Mouse (Mus musculus) liver, embryonic 16.5 days (tissue): ENCODE results near the gene Rassf1. TPM values are rescaled to one million over a fixed set of nuclear protein-coding genes. Genes with fewer than 3 reads are reported as not detected.

Experiments
- ATAC-seq: fragments of 200-750 bp; cut with Nextera tagmentation; 2 replicates; pipeline ENCODE4 v1.8.0; 2017; ENCODE audit warnings: low read depth, mild to moderate bottlenecking, moderate number of reproducible peaks, moderate library complexity
- H3K27ac ChIP-seq: fragments of 300-500 bp; sonication (generic); 2 replicates; pipeline ENCODE4 v1.5.1; 2014; ENCODE audit warnings: mild to moderate bottlenecking, low read length
- H3K27me3 ChIP-seq: fragments of 300-500 bp; sonication (generic); 2 replicates; pipeline ENCODE4 v1.6.1; 2014; ENCODE audit warnings: low read depth, low read length, mixed read lengths; ENCODE audit not compliant: control insufficient read depth, insufficient read depth
- H3K36me3 ChIP-seq: fragments of 300-500 bp; sonication (generic); 2 replicates; pipeline ENCODE4 v1.6.1; 2014; ENCODE audit warnings: mild to moderate bottlenecking; ENCODE audit not compliant: control insufficient read depth, insufficient read depth
- H3K4me1 ChIP-seq: fragments of 300-500 bp; sonication (generic); 2 replicates; pipeline ENCODE4 v1.6.1; 2014; ENCODE audit warnings: low read depth, low read length, mixed read lengths; ENCODE audit not compliant: control insufficient read depth
- H3K4me2 ChIP-seq: fragments of 300-500 bp; sonication (generic); 2 replicates; pipeline ENCODE4 v1.6.1; 2014; ENCODE audit warnings: low read depth, low read length, mixed read lengths
- H3K4me3 ChIP-seq: fragments of 300-500 bp; sonication (generic); 2 replicates; pipeline ENCODE4 v1.5.1; 2014; ENCODE audit warnings: low read depth, mild to moderate bottlenecking, low read length
- H3K9ac ChIP-seq: fragments of 300-500 bp; sonication (generic); 2 replicates; pipeline ENCODE4 v1.6.1; 2014; ENCODE audit warnings: low read depth, low read length
- H3K9me3 ChIP-seq: fragments of 300-500 bp; sonication (generic); replicated peaks from 2 replicates; pipeline ENCODE4 v1.6.1; 2016; ENCODE audit warnings: low read length; ENCODE audit not compliant: control insufficient read depth
- WGBS: fragments of 180-500 bp; shearing (Covaris S2); extraction: QIAGEN DNeasy Blood & Tissue Kit; methylation state at CpG from one replicate; pipeline ENCODE4 v1.1.7; 2014; ENCODE audit not compliant: insufficient replicate concordance; 5-methylcytosine and 5-hydroxymethylcytosine counted together
- polyA plus RNA-seq: library from polyadenylated mRNA; unstranded; fragments of >200 nt; fragmentation: Nextera tagmentation; extraction: Ambion mirVana; gene quantifications from 2 replicates; pipeline ENCODE4 v1.2.1, GENCODE M21; 2015

The Rassf1 gene
- polyA plus RNA-seq, 1 experiment from 2014 or later = 15.9 TPM

DNA sequence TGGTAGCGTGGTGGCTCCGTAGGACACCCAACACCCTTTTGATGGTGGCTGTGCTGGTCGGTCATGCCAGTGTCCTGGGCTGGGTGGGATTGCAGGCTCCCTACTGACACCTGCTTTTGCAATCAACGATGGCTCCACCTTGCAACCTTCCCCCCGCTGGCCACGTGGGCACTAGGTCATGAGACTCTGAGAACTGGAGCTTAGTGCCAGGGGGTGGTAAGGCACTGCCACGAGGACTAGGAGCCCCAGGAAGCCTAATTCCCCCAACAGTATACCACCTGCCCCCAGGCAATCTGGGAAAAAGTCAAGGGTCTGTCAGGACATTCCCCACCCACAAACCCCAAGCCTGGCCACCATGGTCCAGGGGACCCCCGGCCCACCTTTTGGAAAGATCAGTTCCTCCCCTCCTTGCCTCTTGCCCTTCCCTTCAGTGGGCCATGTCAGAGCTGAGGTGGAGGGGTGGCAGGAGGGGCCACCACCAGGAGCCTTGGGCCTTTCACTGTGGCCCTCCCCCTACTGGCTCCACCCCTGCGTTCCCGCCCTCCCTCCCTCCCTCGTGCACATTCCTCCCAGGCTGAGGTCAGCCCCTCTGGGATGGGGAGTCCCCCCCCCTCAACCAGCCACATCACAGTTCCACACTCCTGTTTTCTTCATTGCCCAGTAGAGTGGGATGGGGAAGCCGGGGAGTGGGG, 57.5 kb downstream of the Rassf1 start, which contains the start of gene Sema3b:
Gene Sema3b, minus strand, starts transcription at position 489 of the 692 bp plus-strand sequence.
- no peak within 1 kb of the TSS for H3K4me2 ChIP-seq
- H3K36me3 ChIP-seq = no peaks in the 10 kb centered on the region
- 57% methylated on average over 12 of the region's 12 CpGs for WGBS
- H3K4me1 ChIP-seq = peaks cover 20% of the 10 kb centered on the region
- H3K9me3 ChIP-seq = no peaks in the 10 kb centered on the region
- ATAC-seq = no peak
- H3K9ac ChIP-seq = no peak within 1 kb of the TSS
- H3K27ac ChIP-seq = no peak within 1 kb of the TSS
- H3K27me3 ChIP-seq = no peaks in the 10 kb centered on the region; the same call in 1 of the 2 replicates
- H3K4me3 ChIP-seq = no peak within 1 kb of the TSS

DNA sequence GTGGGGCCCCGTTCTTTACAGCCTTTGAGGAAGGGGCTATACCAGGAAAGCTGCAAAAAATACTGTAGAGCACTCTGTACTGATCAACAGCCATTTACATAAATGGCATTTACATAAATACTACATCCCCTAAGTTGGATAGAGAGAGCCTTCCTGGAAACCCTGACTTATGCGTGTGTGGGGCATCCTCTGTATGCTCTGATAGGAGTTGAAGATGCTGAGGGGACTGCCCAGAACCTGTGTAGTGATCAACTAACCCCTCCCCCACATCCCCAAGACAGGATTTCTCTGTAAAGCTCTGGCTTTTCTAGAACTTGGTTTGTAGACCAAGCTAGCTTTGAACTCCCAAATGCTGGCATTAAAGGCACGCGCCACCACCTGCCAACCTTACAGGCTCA, 58.1 kb downstream of the Rassf1 start:
- no peak overlapping the region for H3K9ac ChIP-seq
- no peaks in the 10 kb centered on the region for H3K27me3 ChIP-seq
- H3K4me2 ChIP-seq = no peak overlapping the region
- H3K27ac ChIP-seq = no peak overlapping the region
- no peaks in the 10 kb centered on the region for H3K9me3 ChIP-seq
- H3K4me3 ChIP-seq = no peak overlapping the region
- WGBS = 76% methylated on average over 4 of the region's 4 CpGs
- peaks cover 20% of the 10 kb centered on the region for H3K4me1 ChIP-seq
- H3K36me3 ChIP-seq = no peaks in the 10 kb centered on the region
- ATAC-seq = no peak

DNA sequence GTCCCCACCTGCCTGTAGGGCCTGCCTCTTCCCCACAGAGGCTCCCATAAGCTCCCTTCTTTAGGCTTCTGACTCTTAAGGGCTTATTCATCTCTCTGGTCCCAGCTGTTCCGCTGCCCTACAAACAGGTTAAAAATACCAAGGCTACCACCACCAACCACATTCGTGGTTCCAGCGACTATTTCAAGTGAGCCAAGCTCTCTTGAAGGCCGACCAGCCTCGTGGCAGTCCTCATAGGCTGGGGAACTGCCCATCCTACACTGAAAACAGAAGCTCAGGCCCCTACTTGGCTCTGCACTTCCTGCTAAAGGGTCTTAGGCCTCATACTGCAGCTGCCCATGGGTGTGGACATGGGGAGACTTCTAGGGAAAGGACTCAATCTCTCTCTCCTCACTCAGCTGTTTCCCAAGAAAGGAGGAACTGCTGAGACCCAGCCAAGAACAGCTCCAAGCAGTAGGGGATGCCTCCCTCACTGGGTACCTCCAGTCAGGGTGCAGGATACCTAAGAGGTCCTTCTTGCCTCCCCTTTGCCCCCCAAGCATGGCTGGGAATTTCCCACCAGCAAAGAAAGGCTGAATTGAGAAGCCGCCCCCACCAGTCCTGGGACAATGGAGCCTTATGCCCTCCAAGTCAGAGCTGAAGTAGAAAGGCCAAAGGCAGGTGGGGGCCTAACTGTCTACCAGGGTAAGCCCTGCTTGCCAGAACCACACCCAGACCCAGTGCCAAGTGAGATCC, 60.3 kb downstream of the Rassf1 start:
- WGBS = 33% methylated on average over 6 of the region's 6 CpGs
- H3K9ac ChIP-seq = peak overlapping the region; percentile 75; the same call in 1 of the 2 replicates
- peaks cover 13% of the 10 kb centered on the region for H3K36me3 ChIP-seq
- H3K9me3 ChIP-seq = no peaks in the 10 kb centered on the region
- ATAC-seq = no peak; the same call in 1 of the 2 replicates
- H3K4me1 ChIP-seq = peaks cover 12% of the 10 kb centered on the region
- H3K4me2 ChIP-seq = peak overlapping the region; percentile 97
- peak overlapping the region; percentile 62; the same call in 1 of the 2 replicates for H3K4me3 ChIP-seq
- H3K27me3 ChIP-seq = no peaks in the 10 kb centered on the region
- H3K27ac ChIP-seq = peak overlapping the region; percentile 71; the same call in 1 of the 2 replicates

Other genes with a start within 250 kb of the Rassf1 start
- gene Hemk1, start 213.2 kb upstream of the Rassf1 start, polyA plus RNA-seq = 2.9 TPM in 2 replicates
- 0.07 and 0.18 TPM in 2 replicates for gene 6430571L13Rik, start 211.0 kb upstream of the Rassf1 start, polyA plus RNA-seq
- not detected in 2 replicates for gene Cacna2d2, start 151.9 kb upstream of the Rassf1 start, polyA plus RNA-seq
- 14.3 and 14.7 TPM in 2 replicates for gene Tmem115, start 17.6 kb upstream of the Rassf1 start, polyA plus RNA-seq
- gene Cyb561d2, start 9.4 kb upstream of the Rassf1 start, polyA plus RNA-seq = 10.6 and 11.2 TPM in 2 replicates
- gene Nprl2, start 9.3 kb upstream of the Rassf1 start, polyA plus RNA-seq = 12.1 and 12.5 TPM in 2 replicates
- 1.7 and 2.4 TPM in 2 replicates for gene Zmynd10, start 4.3 kb upstream of the Rassf1 start, polyA plus RNA-seq
- gene Tusc2, start 11.7 kb downstream of the Rassf1 start, polyA plus RNA-seq = 29.1 and 29.4 TPM in 2 replicates
- 48.9 and 50.2 TPM in 2 replicates for gene Hyal2, start 16.4 kb downstream of the Rassf1 start, polyA plus RNA-seq
- gene Hyal1, start 25.4 kb downstream of the Rassf1 start, polyA plus RNA-seq = 3.3 and 3.8 TPM in 2 replicates
- gene Naa80, start 27.3 kb downstream of the Rassf1 start, polyA plus RNA-seq = 10.5 and 14.1 TPM in 2 replicates
- gene Hyal3, start 29.3 kb downstream of the Rassf1 start, polyA plus RNA-seq = 0.89 and 0.96 TPM in 2 replicates
- gene Ifrd2, start 36.1 kb downstream of the Rassf1 start, polyA plus RNA-seq = 145 and 166 TPM in 2 replicates
- gene Sema3b, start 57.7 kb downstream of the Rassf1 start, polyA plus RNA-seq = 0.33 and 1.4 TPM in 2 replicates
- 144 and 153 TPM in 2 replicates for gene Gnai2, start 83.8 kb downstream of the Rassf1 start, polyA plus RNA-seq
- gene Slc38a3, start 118.0 kb downstream of the Rassf1 start, polyA plus RNA-seq = 60.1 and 75.2 TPM in 2 replicates
- gene Gnat1, start 128.2 kb downstream of the Rassf1 start, polyA plus RNA-seq = 1.1 and 1.3 TPM in 2 replicates
- 0.41 and 0.86 TPM in 2 replicates for gene Sema3f, start 158.9 kb downstream of the Rassf1 start, polyA plus RNA-seq
- 72.7 and 78.3 TPM in 2 replicates for gene Rbm5, start 219.4 kb downstream of the Rassf1 start, polyA plus RNA-seq